Mouse (Mus musculus) forelimb bud, embryonic 11.5 days (tissue): ENCODE measurements around the gene Dus1l.
"Not testable (repeated sequence)": the region's sequence is repeated elsewhere in the genome, so short reads cannot be mapped to it uniquely, and the experiment has no call there.

Experiments used
- DNase-seq: peaks from one replicate; pipeline ENCODE4 v3.0.0-alpha.2; 2012; ENCODE audit warnings: low read depth, low spot score

The Dus1l gene

GRCm38 (mm10) chr11:120819556-120819955 lies 23.4 kb upstream of the Dus1l start:
- DNase-seq = no peak

DNA sequence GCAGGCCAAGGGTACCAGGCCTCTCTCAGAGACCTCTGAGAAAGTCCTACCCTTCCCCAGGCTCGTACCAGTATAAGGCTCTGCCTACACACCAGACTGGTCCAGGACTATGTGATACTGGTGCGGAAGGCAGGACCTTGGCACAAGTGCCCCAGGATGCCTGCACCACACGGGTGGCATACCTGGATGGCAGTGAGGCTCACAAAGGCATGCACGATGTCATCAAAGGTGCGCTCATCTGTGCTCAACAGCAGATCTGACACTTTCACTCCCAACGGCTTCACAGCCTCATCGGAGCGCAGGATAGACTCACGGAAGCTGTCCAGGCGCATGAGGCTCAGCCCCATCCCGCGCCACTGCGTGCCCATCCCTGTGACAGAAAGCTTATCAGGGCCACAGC lies 22.0 kb upstream of the Dus1l start:
- DNase-seq = no peak

GRCm38 (mm10) chr11:120817358-120817757 lies 21.2 kb upstream of the Dus1l start:
- no peak for DNase-seq

DNA sequence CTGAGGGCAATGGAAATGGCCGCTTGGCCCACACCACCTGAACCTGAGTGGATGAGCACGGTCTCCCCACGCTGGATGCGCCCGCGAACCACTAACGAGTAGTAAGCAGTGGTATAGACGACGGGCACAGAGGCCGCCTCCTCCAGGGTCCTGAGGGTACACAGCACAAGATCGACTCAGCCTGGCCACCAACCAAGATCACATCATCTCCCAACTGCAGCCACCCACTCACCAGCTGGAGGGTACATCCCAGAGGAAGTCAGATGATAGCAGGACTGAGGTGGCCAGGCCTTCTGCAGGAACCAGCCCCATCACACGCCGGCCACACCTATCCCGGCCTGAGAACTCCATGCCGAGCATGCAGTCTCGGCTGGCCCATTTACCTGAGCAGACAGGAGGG lies 15.9 kb upstream of the Dus1l start:
- no peak for DNase-seq

DNA sequence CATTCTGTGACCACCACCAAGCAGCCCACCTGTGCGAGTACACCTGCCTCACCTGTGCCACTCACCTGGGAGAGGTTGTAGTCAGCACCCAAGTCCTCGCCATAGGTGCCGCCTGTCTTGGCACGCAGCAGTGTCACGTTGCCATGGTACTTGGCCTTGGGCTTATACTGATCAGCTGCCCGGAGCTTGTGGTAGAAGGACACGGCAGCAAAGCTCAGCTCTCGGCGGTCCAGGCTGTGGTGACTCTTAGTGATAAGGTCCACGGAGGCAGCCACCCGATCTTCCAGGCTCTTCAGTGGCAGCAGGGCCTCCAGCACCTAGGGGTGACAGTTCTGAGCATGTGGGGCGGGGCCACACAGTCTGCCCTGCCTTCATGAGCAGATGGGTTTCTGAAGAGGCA lies 11.8 kb upstream of the Dus1l start:
- no peak for DNase-seq

GRCm38 (mm10) chr11:120805375-120806298 lies 9.4 kb upstream of the Dus1l start:
- DNase-seq = no peak

DNA sequence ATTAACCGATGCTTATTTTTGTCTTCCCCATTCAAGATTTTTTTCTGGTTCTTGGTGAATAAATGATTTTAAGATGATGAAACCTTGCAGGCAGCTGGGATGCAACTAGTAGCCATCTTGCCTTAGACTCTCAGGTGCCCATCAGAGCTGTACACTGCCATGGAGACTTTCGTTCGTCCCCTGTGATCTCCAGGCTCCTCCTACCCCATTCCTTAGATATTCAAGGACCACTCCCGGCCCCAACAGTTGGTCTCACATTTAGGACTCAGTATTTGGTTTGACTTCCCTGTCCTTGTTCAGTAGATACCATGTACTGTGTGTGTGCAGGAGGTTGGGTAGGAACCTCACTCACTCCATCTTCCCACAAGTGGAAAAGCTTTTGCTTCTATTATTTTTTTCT lies 8.6 kb upstream of the Dus1l start:
- DNase-seq = no peak

GRCm38 (mm10) chr11:120804274-120804673 lies 8.1 kb upstream of the Dus1l start:
- DNase-seq = no peak

DNA sequence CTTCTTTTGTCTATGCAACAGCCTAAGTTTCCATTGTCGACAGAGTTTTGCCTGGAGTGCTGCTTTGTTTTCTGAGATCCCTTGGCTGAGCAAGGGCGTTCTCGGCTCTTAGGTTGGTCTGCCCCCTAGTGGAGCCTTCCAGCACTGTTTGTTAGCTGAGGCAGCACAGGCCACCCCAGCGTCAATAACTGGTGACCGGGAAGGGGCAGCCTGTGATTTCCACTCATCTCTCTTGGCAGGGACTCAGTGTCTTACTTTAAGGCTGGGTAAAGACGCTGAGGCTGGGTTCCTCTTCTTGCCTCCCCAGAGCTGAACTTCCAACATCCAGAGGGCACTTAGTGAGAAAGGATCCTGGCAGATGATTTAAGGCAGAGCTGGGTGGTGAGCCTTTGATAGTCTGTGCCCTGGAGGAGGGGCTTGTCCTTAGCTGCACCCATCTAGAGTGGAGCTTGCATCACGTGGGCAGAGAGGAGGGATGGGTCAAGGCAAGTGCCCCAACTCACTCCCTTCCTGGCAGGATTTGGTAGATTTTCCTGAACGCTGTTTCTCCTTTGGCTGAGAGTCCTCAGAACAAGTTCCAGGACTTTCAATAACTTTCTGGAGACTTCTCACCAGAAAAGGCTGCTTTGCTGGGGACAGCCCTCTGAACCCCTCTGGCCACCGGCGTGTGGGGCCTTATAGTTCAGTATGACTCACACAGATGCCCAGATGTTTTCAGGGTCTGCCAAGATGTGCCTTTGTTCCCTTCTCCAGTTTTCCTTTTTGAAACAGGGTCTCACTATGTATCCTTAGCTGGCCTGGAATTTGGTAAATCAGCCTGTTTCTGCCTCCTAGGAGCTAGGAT lies 4.1 kb upstream of the Dus1l start:
- peak; percentile 92 for DNase-seq

- no peak for DNase-seq
These were observed 3.2 kb upstream of the Dus1l start for GRCm38 (mm10) chr11:120799316-120799890.

GRCm38 (mm10) chr11:120798244-120798643 lies 2.0 kb upstream of the Dus1l start:
- DNase-seq = no peak

GRCm38 (mm10) chr11:120796614-120796946 lies 377 bp upstream of the Dus1l start:
- no peak for DNase-seq

DNA sequence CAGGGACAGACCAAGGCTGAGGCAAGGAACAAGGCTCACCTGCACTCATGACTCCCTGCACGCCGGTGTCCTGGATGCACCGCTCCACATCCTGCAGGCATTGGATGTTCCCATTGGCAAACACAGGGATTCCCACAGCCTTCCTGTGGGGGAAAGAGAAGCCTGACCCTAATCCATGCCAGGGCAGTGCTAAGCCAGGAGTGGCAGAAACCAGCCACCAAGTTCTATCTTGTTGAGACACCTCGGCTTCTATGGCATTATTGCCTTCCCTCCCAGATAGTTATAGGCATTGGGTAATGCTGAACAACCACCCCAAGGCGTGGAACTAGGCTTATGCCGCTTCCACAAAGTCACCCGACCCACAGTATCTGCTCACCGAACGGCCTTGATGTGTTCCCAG lies 3.6 kb downstream of the Dus1l start:
- no peak for DNase-seq

- DNase-seq = no peak
These were observed 6.4 kb downstream of the Dus1l start for GRCm38 (mm10) chr11:120789810-120790209.

GRCm38 (mm10) chr11:120789355-120789754 lies 6.8 kb downstream of the Dus1l start:
- no peak for DNase-seq

- DNase-seq = not testable (repeated sequence)
These were observed 7.7 kb downstream of the Dus1l start for GRCm38 (mm10) chr11:120788460-120788859.

DNA sequence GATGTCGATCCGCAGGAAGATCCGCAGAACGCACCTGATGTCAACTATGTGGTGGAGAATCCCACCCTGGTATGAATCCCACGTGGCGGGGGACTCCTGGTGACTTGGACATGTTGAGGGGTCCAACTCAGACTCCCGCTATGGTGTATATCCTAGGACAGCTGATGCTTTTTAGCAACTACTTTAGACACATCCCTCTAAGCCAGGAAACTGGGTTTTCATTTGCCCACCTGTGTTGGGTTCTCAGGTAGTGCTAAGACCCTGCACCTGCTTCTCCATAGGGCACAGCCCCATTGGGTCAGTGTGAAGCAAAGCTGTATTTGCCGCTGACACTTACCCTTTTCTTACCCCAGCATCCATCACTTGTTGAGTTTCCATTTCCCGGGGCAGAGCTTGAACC lies 11.1 kb downstream of the Dus1l start:
- DNase-seq = no peak

DNA sequence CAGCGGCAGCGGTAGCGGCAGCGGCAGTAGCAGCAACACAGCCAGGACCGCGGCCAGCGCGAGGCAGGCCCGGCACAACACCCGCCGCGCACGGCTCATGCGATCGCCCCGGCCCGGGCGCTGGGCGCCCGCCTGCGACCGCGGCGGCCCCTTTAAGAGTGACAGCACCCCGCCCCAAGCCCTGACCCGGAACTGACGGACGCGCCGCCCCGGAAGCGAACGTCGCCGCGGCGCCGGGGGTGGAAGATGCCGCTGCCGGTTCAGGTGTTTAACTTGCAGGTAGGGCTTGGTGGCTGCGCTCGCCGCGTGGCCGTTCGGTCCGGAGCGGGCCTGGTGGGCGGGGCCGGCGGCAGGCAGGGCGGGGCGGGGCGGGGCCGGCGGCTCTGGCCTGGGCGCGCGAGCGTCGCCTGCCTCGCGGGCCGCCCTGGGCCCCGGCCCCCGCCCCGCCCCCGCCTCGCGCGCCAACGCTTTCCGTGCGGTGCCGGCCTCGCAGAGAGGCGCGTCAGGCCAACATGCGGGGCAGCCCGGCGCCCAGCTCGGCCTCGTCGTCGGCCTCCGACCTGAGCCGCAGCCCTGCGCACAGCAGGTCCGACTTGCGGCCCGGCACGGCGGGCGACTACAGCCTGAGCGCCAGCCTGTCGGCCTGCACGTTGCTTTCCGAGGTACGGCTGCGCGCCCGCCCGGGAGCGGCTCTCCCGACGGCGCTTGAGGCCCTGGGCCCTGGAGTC lies 12.0 kb downstream of the Dus1l start, which contains the start of the genes Rfng and Gps1:
Rfng (minus strand) TSS at position 144 of the 728 bp plus-strand sequence.
Gps1 (plus strand) TSS at position 209 of the 728 bp plus-strand sequence.
- DNase-seq = peak; percentile 63

- no peak for DNase-seq
These were observed 12.7 kb downstream of the Dus1l start for GRCm38 (mm10) chr11:120783426-120784063.

- DNase-seq = not testable (repeated sequence)
These were observed 14.8 kb downstream of the Dus1l start for GRCm38 (mm10) chr11:120781361-120781760.

GRCm38 (mm10) chr11:120779876-120780275 lies 16.3 kb downstream of the Dus1l start:
- no peak for DNase-seq
